Mouse (Mus musculus): ENCODE data around the gene Mta3.

DNA sequence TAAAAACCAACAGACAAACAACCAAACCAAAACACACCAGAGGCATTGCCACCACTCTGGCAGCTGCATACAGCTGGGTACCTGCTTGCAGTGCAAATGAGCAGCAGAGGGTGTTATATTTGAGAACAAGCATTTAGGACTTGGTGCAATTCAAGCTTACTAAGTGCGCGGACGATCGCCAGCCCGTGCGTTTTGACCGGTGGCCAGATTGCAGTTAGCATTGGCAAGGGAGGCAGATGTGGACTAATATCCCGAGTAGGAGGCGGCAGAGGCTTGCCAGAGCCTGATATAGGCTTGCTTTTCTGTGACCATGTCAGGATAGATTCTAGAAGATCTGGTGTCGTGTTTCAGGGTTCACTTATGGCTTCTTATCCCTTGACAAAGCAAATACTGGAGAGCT lies 52.1 kb downstream of the Mta3 start:
- TF ChIP-seq GATA1 (IDR thresholded peaks at IDR 0.05; ENCODE audit: low read length): no peak
- no peak for TF ChIP-seq TAL1 (IDR thresholded peaks at IDR 0.05; ENCODE audit: low read length)
